In genomic region chr4:142749918-142750317, GRCm38 (mm10) we compare ENCODE assay signal across 11 mouse cellular contexts.
DNase-seq lines count a peak whose midpoint lies in the region; ATAC-seq and TF ChIP-seq lines count a peak whose summit lies in the region.
"Had no signal": no experiment of that assay in that cellular context is flagged by ENCODE, and none has a peak within 500 bp of the region (broad histone marks: within the 10 kb centered on the region; RNA-seq: fewer than 3 reads in every experiment).

No protein-coding gene starts in this region.

- no peaks in the 10 kb centered on the region for H3K4me1 ChIP-seq in neural tube, embryonic 11.5 days (ENCODE audit: control insufficient read depth, insufficient read depth, low read length)
- peaks cover 6% of the 10 kb centered on the region for H3K4me1 ChIP-seq in neural tube, embryonic 15.5 days
- H3K4me1 ChIP-seq in forebrain, embryonic 12.5 days, result peaks cover 14% of the 10 kb centered on the region
- 0 out of 2 replicates have a peak, but pooled peaks cover 6% of the 10 kb centered on the region for H3K4me1 ChIP-seq in limb, embryonic 10.5 days
- H3K4me1 ChIP-seq: embryonic facial prominence, embryonic 12.5 days had no signal

- H3K27ac ChIP-seq in neural tube, embryonic 11.5 days (ENCODE audit: low read depth, low read length), result no peak overlapping the region
- no peak overlapping the region for H3K27ac ChIP-seq in neural tube, embryonic 15.5 days (replicated peaks)
- H3K27ac ChIP-seq in forebrain, embryonic 12.5 days, result peak overlapping the region; percentile 36
- H3K27ac ChIP-seq in left cerebral cortex, adult 2 months, result no peak overlapping the region
- H3K27ac ChIP-seq in limb, embryonic 10.5 days, result no peak overlapping the region
- H3K27ac ChIP-seq: embryonic facial prominence, embryonic 12.5 days; limb, embryonic 13.5 days had no signal

- intact Hi-C loops in left cerebral cortex, adult 2 months (cut with DNase I), result no loop called here

- ATAC-seq in neural tube, embryonic 11.5 days (ENCODE audit: insufficient read depth, low FRiP score, low TSS enrichment), result no peak
- ATAC-seq in neural tube, embryonic 15.5 days (ENCODE audit: low FRiP score), result no peak; the same call in 1 of the 2 replicates
- ATAC-seq in forebrain, embryonic 12.5 days (ENCODE audit: low FRiP score), result peak; percentile 68

- WGBS in neural tube, embryonic 11.5 days, result 40% methylated on average over 8 of the region's 8 CpGs
- WGBS in neural tube, embryonic 15.5 days, result 27% methylated on average over 8 of the region's 8 CpGs
- WGBS in forebrain, embryonic 12.5 days, result 12% methylated on average over 8 of the region's 8 CpGs
- 55% methylated on average over 8 of the region's 8 CpGs for WGBS in limb, embryonic 10.5 days

- DNase-seq in neural tube, embryonic 11.5 days (ENCODE audit: low spot score), result peak; percentile 52
- DNase-seq in lung, postnatal 36 days, result peak; percentile 3
- DNase-seq in adrenal gland, postnatal 36 days, result no peak
- DNase-seq in left cerebral cortex, adult 2 months (ENCODE audit: extremely low spot score in 1 of 2, low spot score in 2 of 2), result no peak
- no peak for DNase-seq in limb, embryonic 10.5 days (ENCODE audit: low spot score)
- DNase-seq: gastrocnemius, postnatal 25 days; thymus, adult 18-20 months had no signal

- no peak for TF ChIP-seq CTCF in left cerebral cortex, adult 2 months (IDR thresholded peaks at IDR 0.05)

- H3K9me3 ChIP-seq in neural tube, embryonic 11.5 days (ENCODE audit: control insufficient read depth, low read length), result no peaks in the 10 kb centered on the region
- no peaks in the 10 kb centered on the region for H3K9me3 ChIP-seq in neural tube, embryonic 15.5 days (replicated peaks)
- no peaks in the 10 kb centered on the region for H3K9me3 ChIP-seq in forebrain, embryonic 12.5 days
- no peaks in the 10 kb centered on the region for H3K9me3 ChIP-seq in limb, embryonic 10.5 days (replicated peaks)
- H3K9me3 ChIP-seq: embryonic facial prominence, embryonic 12.5 days; limb, embryonic 13.5 days had no signal

- H3K4me3 ChIP-seq in neural tube, embryonic 11.5 days (ENCODE audit: low read depth, low read length), result no peak overlapping the region
- H3K4me3 ChIP-seq in neural tube, embryonic 15.5 days (replicated peaks), result no peak overlapping the region
- H3K4me3 ChIP-seq in forebrain, embryonic 12.5 days (replicated peaks), result no peak overlapping the region
- no peak overlapping the region for H3K4me3 ChIP-seq in left cerebral cortex, adult 2 months
- no peak overlapping the region for H3K4me3 ChIP-seq in limb, embryonic 10.5 days
- H3K4me3 ChIP-seq: embryonic facial prominence, embryonic 12.5 days; limb, embryonic 13.5 days had no signal

- no peaks in the 10 kb centered on the region for H3K27me3 ChIP-seq in neural tube, embryonic 11.5 days (ENCODE audit: control insufficient read depth, insufficient read depth, low read length)
- 0 out of 2 replicates have a peak, but pooled peaks cover 13% of the 10 kb centered on the region for H3K27me3 ChIP-seq in neural tube, embryonic 15.5 days (replicated peaks)
- H3K27me3 ChIP-seq in forebrain, embryonic 12.5 days, result peaks cover 66% of the 10 kb centered on the region
- H3K27me3 ChIP-seq in limb, embryonic 10.5 days (ENCODE audit: low read depth, poor library complexity, severe bottlenecking), result no peaks in the 10 kb centered on the region
- H3K27me3 ChIP-seq: embryonic facial prominence, embryonic 12.5 days; limb, embryonic 13.5 days had no signal

- no peak overlapping the region for H3K9ac ChIP-seq in neural tube, embryonic 11.5 days (ENCODE audit: low read length)
- no peak overlapping the region for H3K9ac ChIP-seq in neural tube, embryonic 15.5 days (replicated peaks)
- H3K9ac ChIP-seq in forebrain, embryonic 12.5 days, result no peak overlapping the region
- H3K9ac ChIP-seq: embryonic facial prominence, embryonic 12.5 days; limb, embryonic 13.5 days had no signal

- no peak overlapping the region for H3K4me2 ChIP-seq in neural tube, embryonic 11.5 days (ENCODE audit: low read depth)
- no peak overlapping the region for H3K4me2 ChIP-seq in neural tube, embryonic 15.5 days
- H3K4me2 ChIP-seq in forebrain, embryonic 12.5 days, result no peak overlapping the region
- H3K4me2 ChIP-seq: embryonic facial prominence, embryonic 12.5 days; limb, embryonic 13.5 days had no signal

- no peaks in the 10 kb centered on the region for H3K36me3 ChIP-seq in neural tube, embryonic 11.5 days (ENCODE audit: control insufficient read depth, insufficient read depth, low read length)
- H3K36me3 ChIP-seq in neural tube, embryonic 15.5 days, result no peaks in the 10 kb centered on the region
- no peaks in the 10 kb centered on the region for H3K36me3 ChIP-seq in forebrain, embryonic 12.5 days (replicated peaks)
- no peaks in the 10 kb centered on the region for H3K36me3 ChIP-seq in limb, embryonic 10.5 days
- H3K36me3 ChIP-seq: embryonic facial prominence, embryonic 12.5 days; limb, embryonic 13.5 days had no signal

Comparison
In these comparisons a context has a peak if more than half of its experiments do, and no peak if none do; other contexts are left out.
1. DNase-seq: peak in neural tube, embryonic 11.5 days (single experiment) and lung, postnatal 36 days (single experiment); none in adrenal gland, postnatal 36 days (0 of 2), left cerebral cortex, adult 2 months (0 of 2) and limb, embryonic 10.5 days (single experiment).